Mouse (Mus musculus) liver, embryonic 16.5 days (tissue): Measurements from ENCODE around the gene Kif26a. TPM values are rescaled to one million over a fixed set of nuclear protein-coding genes. Genes with fewer than 3 reads are reported as not detected.

Experiments
- ATAC-seq: fragments of 200-750 bp; cut with Nextera tagmentation; 2 replicates; pipeline ENCODE4 v1.8.0; 2017; ENCODE audit warnings: low read depth, mild to moderate bottlenecking, moderate number of reproducible peaks, moderate library complexity
- H3K27ac ChIP-seq: fragments of 300-500 bp; sonication (generic); 2 replicates; pipeline ENCODE4 v1.5.1; 2014; ENCODE audit warnings: mild to moderate bottlenecking, low read length
- H3K27me3 ChIP-seq: fragments of 300-500 bp; sonication (generic); 2 replicates; pipeline ENCODE4 v1.6.1; 2014; ENCODE audit warnings: low read depth, low read length, mixed read lengths; ENCODE audit not compliant: control insufficient read depth, insufficient read depth
- H3K36me3 ChIP-seq: fragments of 300-500 bp; sonication (generic); 2 replicates; pipeline ENCODE4 v1.6.1; 2014; ENCODE audit warnings: mild to moderate bottlenecking; ENCODE audit not compliant: control insufficient read depth, insufficient read depth
- H3K4me1 ChIP-seq: fragments of 300-500 bp; sonication (generic); 2 replicates; pipeline ENCODE4 v1.6.1; 2014; ENCODE audit warnings: low read depth, low read length, mixed read lengths; ENCODE audit not compliant: control insufficient read depth
- H3K4me2 ChIP-seq: fragments of 300-500 bp; sonication (generic); 2 replicates; pipeline ENCODE4 v1.6.1; 2014; ENCODE audit warnings: low read depth, low read length, mixed read lengths
- H3K4me3 ChIP-seq: fragments of 300-500 bp; sonication (generic); 2 replicates; pipeline ENCODE4 v1.5.1; 2014; ENCODE audit warnings: low read depth, mild to moderate bottlenecking, low read length
- H3K9ac ChIP-seq: fragments of 300-500 bp; sonication (generic); 2 replicates; pipeline ENCODE4 v1.6.1; 2014; ENCODE audit warnings: low read depth, low read length
- H3K9me3 ChIP-seq: fragments of 300-500 bp; sonication (generic); replicated peaks from 2 replicates; pipeline ENCODE4 v1.6.1; 2016; ENCODE audit warnings: low read length; ENCODE audit not compliant: control insufficient read depth
- WGBS: fragments of 180-500 bp; shearing (Covaris S2); extraction: QIAGEN DNeasy Blood & Tissue Kit; methylation state at CpG from one replicate; pipeline ENCODE4 v1.1.7; 2014; ENCODE audit not compliant: insufficient replicate concordance; 5-methylcytosine and 5-hydroxymethylcytosine counted together
- polyA plus RNA-seq: library from polyadenylated mRNA; unstranded; fragments of >200 nt; fragmentation: Nextera tagmentation; extraction: Ambion mirVana; gene quantifications from 2 replicates; pipeline ENCODE4 v1.2.1, GENCODE M21; 2015

Gene Kif26a
- polyA plus RNA-seq, 1 experiment from 2014 or later: 0.27 TPM

- no peak overlapping the region for H3K27ac ChIP-seq
- no peak overlapping the region for H3K9ac ChIP-seq
- no peak overlapping the region for H3K4me2 ChIP-seq
- H3K27me3 ChIP-seq: no peaks in the 10 kb centered on the region
- WGBS: 56% methylated on average over 20 of the region's 20 CpGs
- no peaks in the 10 kb centered on the region for H3K9me3 ChIP-seq
- no peak for ATAC-seq
- no peaks in the 10 kb centered on the region for H3K4me1 ChIP-seq
- H3K4me3 ChIP-seq: no peak overlapping the region
- no peaks in the 10 kb centered on the region for H3K36me3 ChIP-seq
These were observed 24.9 kb downstream of the Kif26a start for GRCm38 (mm10) chr12:112170671-112171574.

DNA sequence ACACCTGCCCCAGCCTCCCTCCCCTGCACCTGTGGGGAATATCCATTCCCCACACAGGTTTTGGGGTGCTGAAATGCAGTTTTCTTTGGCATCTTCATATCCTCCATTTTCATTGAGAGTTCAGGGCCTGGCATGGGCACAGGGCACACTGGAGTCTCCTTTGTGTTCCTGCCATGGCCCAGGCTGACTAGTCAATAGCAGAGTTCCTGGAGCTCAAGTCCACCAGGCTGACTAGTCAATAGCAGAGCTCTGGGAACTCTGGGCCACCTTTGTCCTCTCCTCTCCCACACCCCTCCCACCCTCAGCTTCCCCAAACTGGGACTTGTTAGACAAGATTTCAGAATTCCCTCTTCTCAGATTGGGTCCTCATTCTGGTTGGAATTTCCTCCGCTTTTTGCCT is 25.6 kb downstream of the Kif26a start:
- no peaks in the 10 kb centered on the region for H3K9me3 ChIP-seq
- ATAC-seq: no peak

DNA sequence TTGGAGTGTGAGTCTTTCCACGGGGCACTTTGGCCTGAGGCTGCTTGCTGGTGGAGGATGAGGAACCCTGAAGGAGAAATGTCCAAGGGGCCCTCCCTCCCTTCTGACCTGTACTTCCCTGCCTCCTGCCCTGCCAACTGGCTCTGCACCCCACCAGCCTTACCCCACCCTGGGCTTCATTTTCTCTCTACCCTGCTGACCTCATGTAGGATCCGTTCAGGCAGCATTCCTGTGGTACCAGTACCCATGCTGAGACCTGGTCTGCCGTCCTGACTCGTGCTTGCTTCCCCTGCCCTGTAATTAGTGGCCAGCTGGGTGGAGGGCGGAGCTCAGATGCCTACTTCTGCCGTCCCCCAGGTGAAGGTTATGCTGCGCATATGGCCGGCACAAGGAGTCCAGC is 26.2 kb downstream of the Kif26a start:
- Histone ChIP-seq H3K27me3 (no peaks in the 10 kb centered on the region), H3K27ac (no peak overlapping the region), H3K4me3 (no peak overlapping the region), H3K36me3 (no peaks in the 10 kb centered on the region), H3K4me1 (no peaks in the 10 kb centered on the region), H3K9me3 (no peaks in the 10 kb centered on the region), H3K4me2 (no peak overlapping the region), H3K9ac (no peak overlapping the region)
- WGBS: 59% methylated on average over 8 of the region's 8 CpGs
- ATAC-seq: no peak

More for the DNA sequence above, 25.6 kb downstream of the Kif26a start:
- Histone ChIP-seq H3K36me3 (no peaks in the 10 kb centered on the region), H3K4me3 (no peak overlapping the region), H3K4me1 (no peaks in the 10 kb centered on the region), H3K27me3 (no peaks in the 10 kb centered on the region), H3K4me2 (no peak overlapping the region), H3K9ac (no peak overlapping the region), H3K27ac (no peak overlapping the region)
- 82% methylated on average over 1 of the region's 1 CpGs for WGBS

GRCm38 (mm10) chr12:112177679-112178078 is 31.7 kb downstream of the Kif26a start:
- no peak overlapping the region for H3K4me2 ChIP-seq
- no peaks in the 10 kb centered on the region for H3K9me3 ChIP-seq
- H3K4me3 ChIP-seq: no peak overlapping the region
- WGBS: 85% methylated on average over 19 of the region's 19 CpGs
- no peaks in the 10 kb centered on the region for H3K4me1 ChIP-seq
- no peaks in the 10 kb centered on the region for H3K27me3 ChIP-seq
- no peak overlapping the region for H3K9ac ChIP-seq
- no peaks in the 10 kb centered on the region for H3K36me3 ChIP-seq
- H3K27ac ChIP-seq: no peak overlapping the region
- no peak for ATAC-seq

- H3K4me2 ChIP-seq: no peak overlapping the region
- no peak overlapping the region for H3K9ac ChIP-seq
- H3K9me3 ChIP-seq: no peaks in the 10 kb centered on the region
- no peak for ATAC-seq
- H3K4me3 ChIP-seq: no peak overlapping the region
- WGBS: 69% methylated on average over 13 of the region's 13 CpGs
- no peaks in the 10 kb centered on the region for H3K27me3 ChIP-seq
- H3K36me3 ChIP-seq: no peaks in the 10 kb centered on the region
- no peak overlapping the region for H3K27ac ChIP-seq
- no peaks in the 10 kb centered on the region for H3K4me1 ChIP-seq
These were observed 33.7 kb downstream of the Kif26a start for GRCm38 (mm10) chr12:112179687-112180086.

GRCm38 (mm10) chr12:112181921-112182608 is 36.1 kb downstream of the Kif26a start:
- 44% methylated on average over 7 of the region's 7 CpGs for WGBS
- H3K27me3 ChIP-seq: no peaks in the 10 kb centered on the region
- H3K9me3 ChIP-seq: no peaks in the 10 kb centered on the region
- no peak overlapping the region for H3K4me2 ChIP-seq
- no peak for ATAC-seq
- no peak overlapping the region for H3K9ac ChIP-seq
- no peaks in the 10 kb centered on the region for H3K4me1 ChIP-seq
- no peak overlapping the region for H3K4me3 ChIP-seq
- H3K27ac ChIP-seq: no peak overlapping the region
- no peaks in the 10 kb centered on the region for H3K36me3 ChIP-seq

GRCm38 (mm10) chr12:112182609-112182955 is 36.6 kb downstream of the Kif26a start:
- 56% methylated on average over 7 of the region's 7 CpGs for WGBS
- Histone ChIP-seq H3K4me2 (no peak overlapping the region), H3K27ac (no peak overlapping the region), H3K4me1 (no peaks in the 10 kb centered on the region), H3K36me3 (no peaks in the 10 kb centered on the region), H3K9me3 (no peaks in the 10 kb centered on the region), H3K9ac (no peak overlapping the region), H3K27me3 (no peaks in the 10 kb centered on the region), H3K4me3 (no peak overlapping the region)
- no peak for ATAC-seq

DNA sequence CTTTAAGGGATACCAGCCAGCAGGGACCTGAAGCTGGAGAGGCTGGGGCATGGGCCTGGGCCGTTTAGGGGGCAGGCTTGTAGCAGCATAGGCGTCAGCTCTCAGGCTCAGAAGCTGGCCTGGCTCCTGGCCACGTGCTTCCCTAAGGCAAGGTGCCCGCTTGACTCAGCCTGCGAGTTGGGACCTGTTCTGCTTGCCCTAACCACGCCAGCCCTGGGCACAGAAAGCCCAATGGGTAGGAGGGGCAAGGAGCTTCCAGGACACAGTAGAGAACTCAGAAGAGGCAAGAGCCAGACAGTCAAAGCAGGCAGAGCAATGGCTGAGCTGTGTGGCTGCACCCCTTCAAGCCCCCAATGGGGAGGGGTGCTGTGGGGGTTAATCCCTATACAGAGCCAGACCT is 37.7 kb downstream of the Kif26a start:
- Histone ChIP-seq H3K4me3 (no peak overlapping the region), H3K9ac (no peak overlapping the region), H3K4me2 (no peak overlapping the region), H3K27me3 (no peaks in the 10 kb centered on the region), H3K4me1 (no peaks in the 10 kb centered on the region), H3K27ac (no peak overlapping the region), H3K36me3 (no peaks in the 10 kb centered on the region), H3K9me3 (no peaks in the 10 kb centered on the region)
- 39% methylated on average over 6 of the region's 6 CpGs for WGBS
- no peak for ATAC-seq

- H3K27ac ChIP-seq: no peak overlapping the region
- ATAC-seq: peak; percentile 37
- H3K4me1 ChIP-seq: no peaks in the 10 kb centered on the region
- H3K36me3 ChIP-seq: no peaks in the 10 kb centered on the region
- H3K9ac ChIP-seq: no peak overlapping the region
- no peaks in the 10 kb centered on the region for H3K27me3 ChIP-seq
- no peak overlapping the region for H3K4me3 ChIP-seq
- no peak overlapping the region for H3K4me2 ChIP-seq
- H3K9me3 ChIP-seq: no peaks in the 10 kb centered on the region
- WGBS: 30% methylated on average over 3 of the region's 3 CpGs
These were observed 38.4 kb downstream of the Kif26a start for GRCm38 (mm10) chr12:112184390-112184789.
